Mouse (Mus musculus) T-helper 17 cell (primary cell): ENCODE measurements around the gene Dppa1.

Experiments
- in situ Hi-C, 2 experiments: fragments of 300-600 bp; cut with MboI, MseI; formaldehyde crosslinking; loops; 1 replicate in 1 of 2; 2 replicates in 1 of 2; pipeline ENCODE4 v1.15.1; 2025; ENCODE audit warnings: high pct_unique_total_duplicates in 2 of 2

Dppa1 gene

GRCm38 (mm10) chr11:46561096-46561495 lies 68.0 kb downstream of the Dppa1 start:
- in situ Hi-C loops: no loop called here
